Mouse (Mus musculus) intestine, embryonic 16.5 days (tissue): ENCODE results near the gene Zbtb12. TPM values are rescaled to one million over a fixed set of nuclear protein-coding genes. Genes with fewer than 3 reads are reported as not detected.
A peak's percentile ranks its signal among the peaks of the same experiment; 100 is the strongest.

Source experiments
- microRNA-seq: library from miRNA; unstranded; fragments of <30 nt; microRNA quantifications from one replicate; pipeline ENCODE4, GENCODE M21; 2016
- polyA plus RNA-seq: library from polyadenylated mRNA; unstranded; fragments of >200 nt; fragmentation: Nextera tagmentation; extraction: Ambion mirVana; gene quantifications from 2 replicates; pipeline ENCODE4 v1.2.1, GENCODE M21; 2015

Zbtb12 gene
- polyA plus RNA-seq, 1 experiment from 2014 or later, result 1.7 TPM

Small RNAs within 50 kb of the gene (microRNA-seq; reads per million reads assigned to microRNA genes)
- gene Mir6970, result 0.68 reads per million
- gene Mir6971, result 2.7 reads per million, percentile 6 among the genes with 10 or more reads in this experiment
- gene Mir6972, result not detected

Other genes with a start within 250 kb of the Zbtb12 start
- 0.32 and 0.47 TPM in 2 replicates for gene Prrt1, start 249.9 kb upstream of the Zbtb12 start, polyA plus RNA-seq
- gene Fkbpl, start 234.7 kb upstream of the Zbtb12 start, polyA plus RNA-seq, result 10.2 and 14.4 TPM in 2 replicates
- 66.3 and 69.1 TPM in 2 replicates for gene Atf6b, start 232.3 kb upstream of the Zbtb12 start, polyA plus RNA-seq
- gene Tnxb, start 208.9 kb upstream of the Zbtb12 start, polyA plus RNA-seq, result 1.1 TPM in 2 replicates
- gene C4b, start 135.6 kb upstream of the Zbtb12 start, polyA plus RNA-seq, result 0.83 and 0.92 TPM in 2 replicates
- 0.06 and 15.4 TPM in 2 replicates for gene Cyp21a1, start 74.9 kb upstream of the Zbtb12 start, polyA plus RNA-seq
- 24.0 and 26.5 TPM in 2 replicates for gene Stk19, start 42.5 kb upstream of the Zbtb12 start, polyA plus RNA-seq
- gene Dxo, start 42.5 kb upstream of the Zbtb12 start, polyA plus RNA-seq, result 53.6 and 59.0 TPM in 2 replicates
- gene Skiv2l, start 29.3 kb upstream of the Zbtb12 start, polyA plus RNA-seq, result 39.2 and 44.9 TPM in 2 replicates
- 104 TPM in 2 replicates for gene Nelfe, start 29.1 kb upstream of the Zbtb12 start, polyA plus RNA-seq
- 95.8 and 107 TPM in 2 replicates for gene Cfb, start 17.0 kb upstream of the Zbtb12 start, polyA plus RNA-seq
- gene Gm20547, start 2.6 kb downstream of the Zbtb12 start, polyA plus RNA-seq, result not detected in 2 replicates
- gene C2, start 18.8 kb downstream of the Zbtb12 start, polyA plus RNA-seq, result 26.5 and 36.0 TPM in 2 replicates
- gene Ehmt2, start 19.0 kb downstream of the Zbtb12 start, polyA plus RNA-seq, result 59.8 and 61.9 TPM in 2 replicates
- 108 and 134 TPM in 2 replicates for gene Slc44a4, start 35.0 kb downstream of the Zbtb12 start, polyA plus RNA-seq
- 226 and 301 TPM in 2 replicates for gene Neu1, start 51.8 kb downstream of the Zbtb12 start, polyA plus RNA-seq
- 0.22 and 0.24 TPM in 2 replicates for gene Hspa1b, start 79.8 kb downstream of the Zbtb12 start, polyA plus RNA-seq
- not detected in 2 replicates for gene Gm20481, start 90.4 kb downstream of the Zbtb12 start, polyA plus RNA-seq
- 6.3 and 6.6 TPM in 2 replicates for gene Hspa1a, start 92.7 kb downstream of the Zbtb12 start, polyA plus RNA-seq
- gene Hspa1l, start 93.2 kb downstream of the Zbtb12 start, polyA plus RNA-seq, result 0.38 and 0.57 TPM in 2 replicates
- gene Lsm2, start 102.4 kb downstream of the Zbtb12 start, polyA plus RNA-seq, result 159 and 181 TPM in 2 replicates
- gene Vars, start 121.5 kb downstream of the Zbtb12 start, polyA plus RNA-seq, result 112 and 119 TPM in 2 replicates
- 0.18 and 0.27 TPM in 2 replicates for gene Vwa7, start 137.1 kb downstream of the Zbtb12 start, polyA plus RNA-seq
- 11.3 TPM in 2 replicates for gene Sapcd1, start 148.5 kb downstream of the Zbtb12 start, polyA plus RNA-seq
- gene Msh5, start 167.3 kb downstream of the Zbtb12 start, polyA plus RNA-seq, result 3.6 and 4.4 TPM in 2 replicates
- 405 and 416 TPM in 2 replicates for gene Clic1, start 170.5 kb downstream of the Zbtb12 start, polyA plus RNA-seq
- 146 and 170 TPM in 2 replicates for gene Ddah2, start 179.6 kb downstream of the Zbtb12 start, polyA plus RNA-seq
- gene Ly6g6c, start 185.9 kb downstream of the Zbtb12 start, polyA plus RNA-seq, result 0.24 TPM in 1 of 2 replicates, not detected in the other
- 0.37 and 0.40 TPM in 2 replicates for gene Mpig6b, start 186.7 kb downstream of the Zbtb12 start, polyA plus RNA-seq
- 3.4 and 3.8 TPM in 2 replicates for gene Ly6g6e, start 197.4 kb downstream of the Zbtb12 start, polyA plus RNA-seq
- gene Ly6g6d, start 198.6 kb downstream of the Zbtb12 start, polyA plus RNA-seq, result 4.3 and 5.6 TPM in 2 replicates
- 0.16 and 0.23 TPM in 2 replicates for gene Ly6g6f, start 206.1 kb downstream of the Zbtb12 start, polyA plus RNA-seq
- gene Abhd16a, start 209.8 kb downstream of the Zbtb12 start, polyA plus RNA-seq, result 107 and 108 TPM in 2 replicates
- gene Ly6g5c, start 228.8 kb downstream of the Zbtb12 start, polyA plus RNA-seq, result not detected in 2 replicates
- 0.56 and 0.66 TPM in 2 replicates for gene Ly6g5b, start 235.9 kb downstream of the Zbtb12 start, polyA plus RNA-seq
- gene Gpank1, start 242.0 kb downstream of the Zbtb12 start, polyA plus RNA-seq, result 16.8 and 21.3 TPM in 2 replicates
- 246 and 254 TPM in 2 replicates for gene Csnk2b, start 242.6 kb downstream of the Zbtb12 start, polyA plus RNA-seq
- gene D17H6S53E, start 246.9 kb downstream of the Zbtb12 start, polyA plus RNA-seq, result 15.4 and 18.3 TPM in 2 replicates